Mouse (Mus musculus): ENCODE results near the gene Chdh.

DNA sequence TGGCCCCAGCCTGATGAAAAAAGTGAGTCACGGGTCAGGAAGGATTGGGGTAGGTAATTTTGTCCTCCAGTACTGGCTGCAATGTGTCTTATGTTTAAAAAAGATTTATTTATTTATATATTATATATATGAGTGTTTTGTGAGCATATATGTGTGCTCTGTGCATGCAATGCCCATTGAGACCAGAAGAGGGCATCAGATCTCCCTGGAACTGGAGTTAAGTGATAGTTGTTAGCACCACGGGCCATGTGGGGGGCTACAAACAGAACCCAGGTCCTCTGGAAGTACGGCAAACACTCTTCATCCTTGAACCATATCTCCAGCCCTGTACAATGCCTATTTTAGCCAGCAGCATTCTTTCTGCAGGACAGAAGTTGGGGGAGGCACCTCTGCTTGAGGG lies 39.2 kb downstream of the Chdh start:
- no peak for TF ChIP-seq POLR2A (IDR thresholded peaks at IDR 0.05; ENCODE audit: borderline replicate concordance, extremely low read depth, insufficient read depth, insufficient read length, poor library complexity, severe bottlenecking)
- TF ChIP-seq CTCF (IDR thresholded peaks at IDR 0.05; ENCODE audit: borderline replicate concordance, extremely low read depth, insufficient read depth, insufficient read length), result peak; percentile 11; the same call in 1 of the 2 replicates

Data from brain, embryonic 14.5 days (tissue).